In genomic region chr2:103969437-103970040, GRCm38 (mm10) we compare ENCODE assay signal across 8 mouse cellular contexts. TPM values are rescaled to one million over a fixed set of nuclear protein-coding genes. Genes with fewer than 3 reads are reported as not detected.
DNase-seq lines count a peak whose midpoint lies in the region; ATAC-seq and TF ChIP-seq lines count a peak whose summit lies in the region.

No protein-coding gene starts in this region.

- H3K4me3 ChIP-seq in thymus, adult 2 months (ENCODE audit: control insufficient read depth, insufficient read depth, low read length) = peak overlapping the region; percentile 49
- peak overlapping the region; percentile 67 for H3K4me3 ChIP-seq in embryonic facial prominence, embryonic 12.5 days
- H3K4me3 ChIP-seq in limb, embryonic 12.5 days (replicated peaks) = peak overlapping the region; percentile 76
- H3K4me3 ChIP-seq in midbrain, embryonic 12.5 days = peak overlapping the region; percentile 80
- peak overlapping the region; percentile 91 for H3K4me3 ChIP-seq in small intestine, adult 2 months (ENCODE audit: low read depth, low read length)

- WGBS in thymus, adult 2 months = 1% methylated on average over 40 of the region's 40 CpGs
- WGBS in embryonic facial prominence, embryonic 12.5 days = under 1% methylated on average over 40 of the region's 40 CpGs
- under 1% methylated on average over 40 of the region's 40 CpGs for WGBS in limb, embryonic 12.5 days
- under 1% methylated on average over 40 of the region's 40 CpGs for WGBS in midbrain, embryonic 12.5 days
- WGBS in small intestine, adult 2 months = under 1% methylated on average over 40 of the region's 40 CpGs

- no peak for TF ChIP-seq POLR2A in thymus, adult 2 months (IDR thresholded peaks at IDR 0.05; ENCODE audit: control insufficient read depth, extremely low read depth, insufficient read depth, low read length, poor library complexity)
- no peak for TF ChIP-seq POLR2A in small intestine, adult 2 months (IDR thresholded peaks at IDR 0.05; ENCODE audit: low read depth, low read length)

- 0 out of 2 replicates have a peak, but pooled peaks have one; percentile 68 for ATAC-seq in embryonic facial prominence, embryonic 12.5 days (ENCODE audit: insufficient number of reproducible peaks, insufficient read depth, low FRiP score, low TSS enrichment)
- ATAC-seq in limb, embryonic 12.5 days (ENCODE audit: insufficient number of reproducible peaks, insufficient read depth, low FRiP score, low TSS enrichment, low read depth) = peak; percentile 63; the same call in 1 of the 2 replicates
- peak; percentile 82 for ATAC-seq in midbrain, embryonic 12.5 days (ENCODE audit: low FRiP score, low read depth)

- H3K4me2 ChIP-seq in embryonic facial prominence, embryonic 12.5 days (replicated peaks) = peak overlapping the region; percentile 98
- peak overlapping the region; percentile 97 for H3K4me2 ChIP-seq in limb, embryonic 12.5 days
- H3K4me2 ChIP-seq in midbrain, embryonic 12.5 days (replicated peaks) = peak overlapping the region; percentile 95

- no peak overlapping the region; the same call in 1 of the 2 replicates for H3K27ac ChIP-seq in thymus, adult 2 months (ENCODE audit: control insufficient read depth, insufficient read depth, low read length)
- peak overlapping the region; percentile 47; the same call in 1 of the 2 replicates for H3K27ac ChIP-seq in embryonic facial prominence, embryonic 12.5 days
- no peak overlapping the region for H3K27ac ChIP-seq in limb, embryonic 12.5 days
- peak overlapping the region; percentile 89 for H3K27ac ChIP-seq in midbrain, embryonic 12.5 days (replicated peaks)
- H3K27ac ChIP-seq in small intestine, adult 2 months (ENCODE audit: insufficient read depth, low read depth, low read length) = peak overlapping the region; percentile 42

- peaks cover 19% of the 10 kb centered on the region for H3K27me3 ChIP-seq in thymus, adult 2 months (ENCODE audit: control insufficient read depth, insufficient read depth, low read length)
- H3K27me3 ChIP-seq in embryonic facial prominence, embryonic 12.5 days = peaks cover 47% of the 10 kb centered on the region
- H3K27me3 ChIP-seq in limb, embryonic 12.5 days = peaks cover 52% of the 10 kb centered on the region
- peaks cover 36% of the 10 kb centered on the region for H3K27me3 ChIP-seq in midbrain, embryonic 12.5 days
- peaks cover 26% of the 10 kb centered on the region for H3K27me3 ChIP-seq in small intestine, adult 2 months (ENCODE audit: control insufficient read depth, insufficient read depth, low read length)

- DNase-seq in thymus, adult 2 months = peak; percentile 19
- DNase-seq in thymus, postnatal 10 days (ENCODE audit: low spot score in 2 of 2) = no peak
- peak; percentile 80 for DNase-seq in heart, adult 18-20 months
- peak; percentile 63 for DNase-seq in kidney, adult 11 months

- H3K4me1 ChIP-seq in thymus, adult 2 months (replicated peaks; ENCODE audit: control insufficient read depth, insufficient read depth, low read length) = peaks cover 5% of the 10 kb centered on the region
- H3K4me1 ChIP-seq in embryonic facial prominence, embryonic 12.5 days = peaks cover 13% of the 10 kb centered on the region
- peaks cover 23% of the 10 kb centered on the region for H3K4me1 ChIP-seq in limb, embryonic 12.5 days (replicated peaks)
- H3K4me1 ChIP-seq in midbrain, embryonic 12.5 days = peaks cover 16% of the 10 kb centered on the region
- H3K4me1 ChIP-seq in small intestine, adult 2 months (ENCODE audit: control insufficient read depth, insufficient read depth, insufficient read length, low read length) = peaks cover 6% of the 10 kb centered on the region; the same call in 1 of the 2 replicates

- peak overlapping the region; percentile 63 for H3K9ac ChIP-seq in embryonic facial prominence, embryonic 12.5 days
- peak overlapping the region; percentile 72 for H3K9ac ChIP-seq in limb, embryonic 12.5 days (replicated peaks)
- peak overlapping the region; percentile 83 for H3K9ac ChIP-seq in midbrain, embryonic 12.5 days (replicated peaks)

- TF ChIP-seq CTCF in thymus, adult 2 months (IDR thresholded peaks at IDR 0.05; ENCODE audit: borderline replicate concordance, control insufficient read depth, extremely low read depth, insufficient read depth, low read length, poor library complexity) = no peak
- TF ChIP-seq CTCF in small intestine, adult 2 months (IDR thresholded peaks at IDR 0.05; ENCODE audit: extremely low read depth, insufficient read length, insufficient replicate concordance, low read depth, low read length) = 0 out of 2 replicates have a peak, but pooled peaks have one; percentile 18

- no peaks in the 10 kb centered on the region for H3K9me3 ChIP-seq in embryonic facial prominence, embryonic 12.5 days
- H3K9me3 ChIP-seq in limb, embryonic 12.5 days = no peaks in the 10 kb centered on the region
- no peaks in the 10 kb centered on the region for H3K9me3 ChIP-seq in midbrain, embryonic 12.5 days

- no peaks in the 10 kb centered on the region for H3K36me3 ChIP-seq in thymus, adult 2 months (ENCODE audit: control insufficient read depth, insufficient read depth, low read length)
- no peaks in the 10 kb centered on the region for H3K36me3 ChIP-seq in embryonic facial prominence, embryonic 12.5 days
- H3K36me3 ChIP-seq in limb, embryonic 12.5 days = no peaks in the 10 kb centered on the region
- H3K36me3 ChIP-seq in midbrain, embryonic 12.5 days = no peaks in the 10 kb centered on the region
- H3K36me3 ChIP-seq in small intestine, adult 2 months (ENCODE audit: control insufficient read depth, insufficient read depth, low read length) = no peaks in the 10 kb centered on the region

RNA-seq across cellular contexts. Expression of gene Lmo2, which starts 11.8 kb away (rescaled TPM):
- 8.0 and 9.6 TPM in 2 replicates for polyA plus RNA-seq in thymus, adult 2 months (2012; rRNA removed)
- 17.8 and 19.6 TPM in 2 replicates for polyA plus RNA-seq in embryonic facial prominence, embryonic 12.5 days (2016; fragmentation: Nextera tagmentation; extraction: Ambion mirVana)
- total RNA-seq in heart, adult 18-20 months (2021) = 10 to 100 TPM; 21.6 to 26.0 TPM
- 20.0 and 22.6 TPM in 2 replicates for polyA plus RNA-seq in limb, embryonic 12.5 days (2016; fragmentation: Nextera tagmentation; extraction: Ambion mirVana)
- polyA plus RNA-seq in midbrain, embryonic 12.5 days (2016; fragmentation: Nextera tagmentation; extraction: Ambion mirVana) = 28.5 and 29.8 TPM in 2 replicates
- polyA plus RNA-seq in small intestine, adult 2 months (2012; rRNA removed) = 7.5 and 13.1 TPM in 2 replicates

RNA-seq across cellular contexts. Expression of gene Fbxo3, which starts 58.0 kb away (rescaled TPM):
- 22.2 and 24.5 TPM in 2 replicates for polyA plus RNA-seq in thymus, adult 2 months (2012; rRNA removed)
- polyA plus RNA-seq in embryonic facial prominence, embryonic 12.5 days (2016; fragmentation: Nextera tagmentation; extraction: Ambion mirVana) = 52.2 and 56.2 TPM in 2 replicates
- total RNA-seq in heart, adult 18-20 months (2021) = 10 to 100 TPM; 47.4 to 48.9 TPM
- 54.7 and 55.0 TPM in 2 replicates for polyA plus RNA-seq in limb, embryonic 12.5 days (2016; fragmentation: Nextera tagmentation; extraction: Ambion mirVana)
- 58.8 and 60.8 TPM in 2 replicates for polyA plus RNA-seq in midbrain, embryonic 12.5 days (2016; fragmentation: Nextera tagmentation; extraction: Ambion mirVana)
- 4.6 and 6.9 TPM in 2 replicates for polyA plus RNA-seq in small intestine, adult 2 months (2012; rRNA removed)

RNA-seq across cellular contexts. Expression of gene 4931422A03Rik, which starts 58.6 kb away (rescaled TPM):
- polyA plus RNA-seq in thymus, adult 2 months (2012; rRNA removed) = not detected in 2 replicates
- 3.0 and 3.2 TPM in 2 replicates for polyA plus RNA-seq in embryonic facial prominence, embryonic 12.5 days (2016; fragmentation: Nextera tagmentation; extraction: Ambion mirVana)
- not detected for total RNA-seq in heart, adult 18-20 months (2021)
- 2.6 and 3.4 TPM in 2 replicates for polyA plus RNA-seq in limb, embryonic 12.5 days (2016; fragmentation: Nextera tagmentation; extraction: Ambion mirVana)
- polyA plus RNA-seq in midbrain, embryonic 12.5 days (2016; fragmentation: Nextera tagmentation; extraction: Ambion mirVana) = 2.0 and 2.6 TPM in 2 replicates
- not detected in 2 replicates for polyA plus RNA-seq in small intestine, adult 2 months (2012; rRNA removed)

Comparison
In these comparisons a context has a peak if more than half of its experiments do, and no peak if none do; other contexts are left out.
1. DNase-seq: peak in thymus, adult 2 months (single experiment), heart, adult 18-20 months (2 of 2) and kidney, adult 11 months (single experiment); none in thymus, postnatal 10 days (0 of 2).
2. H3K27ac ChIP-seq: peak in embryonic facial prominence, embryonic 12.5 days (single experiment), midbrain, embryonic 12.5 days (single experiment) and small intestine, adult 2 months (single experiment); none in thymus, adult 2 months (single experiment) and limb, embryonic 12.5 days (single experiment).
3. Peak in every context shown above with its lines, with median percentiles within 50 percentile points of each other: H3K4me3 ChIP-seq, ATAC-seq, H3K4me2 ChIP-seq and H3K9ac ChIP-seq.